Mouse (Mus musculus): ENCODE results near the gene Fgfr2. TPM values are rescaled to one million over a fixed set of nuclear protein-coding genes. Genes with fewer than 3 reads are reported as not detected.

Gene Fgfr2
- polyA plus RNA-seq, 1 experiment from 2014 or later: 123 TPM

GRCm38 (mm10) chr7:130572821-130573220 lies 2550.3 kb downstream of the Fgfr2 start, which contains the start of gene Nsmce4a:
Nsmce4a (minus strand) TSS chr7:130573118.
- H3K36me3 ChIP-seq: no peaks in the 10 kb centered on the region
- ATAC-seq (ENCODE audit: low FRiP score, low read depth): no peak
- 78% methylated on average over 8 of the region's 11 CpGs for WGBS

GRCm38 (mm10) chr7:130570472-130570871 lies 2552.7 kb downstream of the Fgfr2 start:
- no peak overlapping the region for H3K9ac ChIP-seq
- no peaks in the 10 kb centered on the region for H3K9me3 ChIP-seq
- WGBS: 43% methylated on average over 7 of the region's 7 CpGs
- no peak overlapping the region for H3K4me3 ChIP-seq
- H3K27me3 ChIP-seq: no peaks in the 10 kb centered on the region
- peaks cover 15% of the 10 kb centered on the region for H3K4me1 ChIP-seq
- no peak overlapping the region for H3K27ac ChIP-seq
- no peak for ATAC-seq (ENCODE audit: low FRiP score, low read depth)
- no peak overlapping the region for H3K4me2 ChIP-seq (replicated peaks)
- H3K36me3 ChIP-seq: no peaks in the 10 kb centered on the region

More at GRCm38 (mm10) chr7:130572821-130573220, 2550.3 kb downstream of the Fgfr2 start, which contains the start of gene Nsmce4a:
- Histone ChIP-seq H3K4me1 (peaks cover 32% of the 10 kb centered on the region), H3K4me2 (replicated peaks) (no peak within 1 kb of the TSS), H3K27me3 (no peaks in the 10 kb centered on the region), H3K4me3 (no peak within 1 kb of the TSS), H3K9me3 (no peaks in the 10 kb centered on the region), H3K9ac (no peak within 1 kb of the TSS), H3K27ac (no peak within 1 kb of the TSS; the same call in 1 of the 2 replicates)

GRCm38 (mm10) chr7:130568783-130569436 lies 2554.2 kb downstream of the Fgfr2 start:
- no peak for ATAC-seq (ENCODE audit: low FRiP score, low read depth)
- Histone ChIP-seq H3K36me3 (no peaks in the 10 kb centered on the region), H3K27me3 (no peaks in the 10 kb centered on the region), H3K4me1 (peaks cover 10% of the 10 kb centered on the region), H3K9ac (no peak overlapping the region), H3K4me3 (no peak overlapping the region), H3K9me3 (no peaks in the 10 kb centered on the region), H3K4me2 (replicated peaks) (no peak overlapping the region), H3K27ac (no peak overlapping the region)
- 62% methylated on average over 9 of the region's 9 CpGs for WGBS

GRCm38 (mm10) chr7:130564596-130564995 lies 2558.6 kb downstream of the Fgfr2 start:
- Histone ChIP-seq H3K9ac (no peak overlapping the region), H3K27ac (no peak overlapping the region), H3K4me2 (replicated peaks) (no peak overlapping the region), H3K9me3 (no peaks in the 10 kb centered on the region), H3K4me3 (no peak overlapping the region), H3K4me1 (no peaks in the 10 kb centered on the region), H3K36me3 (no peaks in the 10 kb centered on the region), H3K27me3 (no peaks in the 10 kb centered on the region)
- no peak for ATAC-seq (ENCODE audit: low FRiP score, low read depth)
- 58% methylated on average over 3 of the region's 3 CpGs for WGBS

GRCm38 (mm10) chr7:130563880-130564279 lies 2559.3 kb downstream of the Fgfr2 start:
- no peaks in the 10 kb centered on the region for H3K27me3 ChIP-seq
- no peaks in the 10 kb centered on the region for H3K36me3 ChIP-seq
- H3K27ac ChIP-seq: no peak overlapping the region
- 59% methylated on average over 4 of the region's 4 CpGs for WGBS
- H3K4me1 ChIP-seq: no peaks in the 10 kb centered on the region
- no peak overlapping the region for H3K4me2 ChIP-seq (replicated peaks)
- ATAC-seq (ENCODE audit: low FRiP score, low read depth): no peak
- no peaks in the 10 kb centered on the region for H3K9me3 ChIP-seq
- H3K9ac ChIP-seq: no peak overlapping the region
- H3K4me3 ChIP-seq: no peak overlapping the region

GRCm38 (mm10) chr7:130563276-130563675 lies 2559.9 kb downstream of the Fgfr2 start:
- no peak overlapping the region for H3K4me2 ChIP-seq (replicated peaks)
- H3K4me3 ChIP-seq: no peak overlapping the region
- ATAC-seq (ENCODE audit: low FRiP score, low read depth): no peak
- no peaks in the 10 kb centered on the region for H3K27me3 ChIP-seq
- H3K4me1 ChIP-seq: no peaks in the 10 kb centered on the region
- H3K27ac ChIP-seq: no peak overlapping the region
- H3K36me3 ChIP-seq: no peaks in the 10 kb centered on the region
- no peaks in the 10 kb centered on the region for H3K9me3 ChIP-seq
- no peak overlapping the region for H3K9ac ChIP-seq
- WGBS: 85% methylated on average over 4 of the region's 4 CpGs

- Histone ChIP-seq H3K27me3 (no peaks in the 10 kb centered on the region), H3K27ac (no peak overlapping the region), H3K9me3 (no peaks in the 10 kb centered on the region), H3K36me3 (no peaks in the 10 kb centered on the region), H3K4me2 (replicated peaks) (no peak overlapping the region), H3K4me3 (no peak overlapping the region), H3K4me1 (no peaks in the 10 kb centered on the region), H3K9ac (no peak overlapping the region)
- ATAC-seq (ENCODE audit: low FRiP score, low read depth): no peak
- WGBS: 73% methylated on average over 1 of the region's 1 CpGs
Measured at GRCm38 (mm10) chr7:130560933-130561332, 2562.2 kb downstream of the Fgfr2 start.

- H3K4me2 ChIP-seq (replicated peaks): no peak overlapping the region
- no peaks in the 10 kb centered on the region for H3K36me3 ChIP-seq
- WGBS: 72% methylated on average over 4 of the region's 4 CpGs
- no peak overlapping the region for H3K9ac ChIP-seq
- H3K27me3 ChIP-seq: no peaks in the 10 kb centered on the region
- H3K4me1 ChIP-seq: peaks cover 3% of the 10 kb centered on the region; the same call in 1 of the 2 replicates
- no peaks in the 10 kb centered on the region for H3K9me3 ChIP-seq
- H3K4me3 ChIP-seq: no peak overlapping the region
- no peak for ATAC-seq (ENCODE audit: low FRiP score, low read depth)
- H3K27ac ChIP-seq: no peak overlapping the region
Measured at GRCm38 (mm10) chr7:130558592-130558991, 2564.6 kb downstream of the Fgfr2 start.

GRCm38 (mm10) chr7:130555597-130555996 lies 2567.6 kb downstream of the Fgfr2 start:
- H3K4me2 ChIP-seq (replicated peaks): no peak overlapping the region
- no peak overlapping the region for H3K4me3 ChIP-seq
- no peaks in the 10 kb centered on the region for H3K27me3 ChIP-seq
- 71% methylated on average over 5 of the region's 5 CpGs for WGBS
- no peak for ATAC-seq (ENCODE audit: low FRiP score, low read depth)
- no peak overlapping the region for H3K27ac ChIP-seq
- H3K9me3 ChIP-seq: no peaks in the 10 kb centered on the region
- H3K9ac ChIP-seq: no peak overlapping the region
- peaks cover 15% of the 10 kb centered on the region for H3K4me1 ChIP-seq
- no peaks in the 10 kb centered on the region for H3K36me3 ChIP-seq

GRCm38 (mm10) chr7:130553321-130553720 lies 2569.8 kb downstream of the Fgfr2 start:
- Histone ChIP-seq H3K4me1 (peaks cover 15% of the 10 kb centered on the region), H3K9ac (no peak overlapping the region), H3K4me3 (no peak overlapping the region), H3K9me3 (no peaks in the 10 kb centered on the region), H3K27me3 (no peaks in the 10 kb centered on the region), H3K4me2 (replicated peaks) (no peak overlapping the region), H3K36me3 (no peaks in the 10 kb centered on the region), H3K27ac (peak overlapping the region; percentile 11; the same call in 1 of the 2 replicates)
- 57% methylated on average over 4 of the region's 4 CpGs for WGBS
- no peak for ATAC-seq (ENCODE audit: low FRiP score, low read depth)

- 0 out of 2 replicates have a peak overlapping the region, but pooled peaks have one; percentile 11 for H3K27ac ChIP-seq
- peaks cover 15% of the 10 kb centered on the region for H3K4me1 ChIP-seq
- no peaks in the 10 kb centered on the region for H3K27me3 ChIP-seq
- H3K4me2 ChIP-seq (replicated peaks): no peak overlapping the region
- H3K36me3 ChIP-seq: no peaks in the 10 kb centered on the region
- WGBS: 53% methylated on average over 5 of the region's 5 CpGs
- H3K9ac ChIP-seq: no peak overlapping the region
- no peaks in the 10 kb centered on the region for H3K9me3 ChIP-seq
- ATAC-seq (ENCODE audit: low FRiP score, low read depth): no peak
- no peak overlapping the region for H3K4me3 ChIP-seq
Measured at GRCm38 (mm10) chr7:130552780-130553179, 2570.4 kb downstream of the Fgfr2 start.

GRCm38 (mm10) chr7:130547635-130548175 lies 2575.4 kb downstream of the Fgfr2 start:
- Histone ChIP-seq H3K4me3 (no peak overlapping the region), H3K36me3 (peaks cover 23% of the 10 kb centered on the region), H3K9me3 (no peaks in the 10 kb centered on the region), H3K4me1 (peaks cover 19% of the 10 kb centered on the region), H3K4me2 (replicated peaks) (peak overlapping the region; percentile 21; the same call in 1 of the 2 replicates), H3K27ac (no peak overlapping the region), H3K27me3 (no peaks in the 10 kb centered on the region), H3K9ac (no peak overlapping the region)
- WGBS: 82% methylated on average over 12 of the region's 12 CpGs
- ATAC-seq (ENCODE audit: low FRiP score, low read depth): no peak
